8 mouse cellular contexts compared by ENCODE assay signal in genomic region chr11:48870781-48871180, GRCm38 (mm10). TPM values are rescaled to one million over a fixed set of nuclear protein-coding genes. Genes with fewer than 3 reads are reported as not detected.
DNase-seq lines count a peak whose midpoint lies in the region; ATAC-seq and TF ChIP-seq lines count a peak whose summit lies in the region.

No protein-coding gene starts in this region.

- H3K9ac ChIP-seq in kidney, postnatal 0 days (ENCODE audit: low read depth, low read length): peak overlapping the region; percentile 68
- no peak overlapping the region for H3K9ac ChIP-seq in hindbrain, embryonic 11.5 days (ENCODE audit: low read depth, low read length)
- peak overlapping the region; percentile 65 for H3K9ac ChIP-seq in midbrain, embryonic 11.5 days (ENCODE audit: low read length)

- no peaks in the 10 kb centered on the region for H3K9me3 ChIP-seq in kidney, postnatal 0 days (replicated peaks; ENCODE audit: low read length)
- H3K9me3 ChIP-seq in hindbrain, embryonic 11.5 days (ENCODE audit: control insufficient read depth, low read length): no peaks in the 10 kb centered on the region
- no peaks in the 10 kb centered on the region for H3K9me3 ChIP-seq in midbrain, embryonic 11.5 days (ENCODE audit: control insufficient read depth, low read length)

- peak overlapping the region; percentile 91 for H3K27ac ChIP-seq in kidney, postnatal 0 days
- H3K27ac ChIP-seq in brown adipose tissue, adult 24 weeks (replicated peaks; ENCODE audit: low read depth, low read length): peak overlapping the region; percentile 94
- no peak overlapping the region for H3K27ac ChIP-seq in hindbrain, embryonic 11.5 days (ENCODE audit: low read depth, low read length)
- no peak overlapping the region for H3K27ac ChIP-seq in midbrain, embryonic 11.5 days (ENCODE audit: low read depth, low read length)

- 23% methylated on average over 7 of the region's 7 CpGs for WGBS in kidney, postnatal 0 days
- 44% methylated on average over 7 of the region's 7 CpGs for WGBS in hindbrain, embryonic 11.5 days
- 42% methylated on average over 7 of the region's 7 CpGs for WGBS in midbrain, embryonic 11.5 days

- TF ChIP-seq CTCF in kidney, postnatal 0 days (IDR thresholded peaks at IDR 0.05; ENCODE audit: low read depth): no peak

- H3K4me3 ChIP-seq in kidney, postnatal 0 days (replicated peaks; ENCODE audit: low read depth, low read length): peak overlapping the region; percentile 52
- peak overlapping the region; percentile 93 for H3K4me3 ChIP-seq in brown adipose tissue, adult 24 weeks (ENCODE audit: insufficient read depth, low read depth, low read length)
- H3K4me3 ChIP-seq in hindbrain, embryonic 11.5 days (ENCODE audit: low read depth, low read length): peak overlapping the region; percentile 29
- H3K4me3 ChIP-seq in midbrain, embryonic 11.5 days (ENCODE audit: low read depth, low read length): peak overlapping the region; percentile 31

- DNase-seq in kidney, postnatal 0 days (ENCODE audit: low spot score): no peak
- DNase-seq in kidney, postnatal 14 days: no peak
- DNase-seq in hindbrain, embryonic 11.5 days (ENCODE audit: low spot score): no peak
- no peak for DNase-seq in midbrain, embryonic 11.5 days (ENCODE audit: low spot score, missing footprints)
- no peak for DNase-seq in adrenal gland, adult 8-10 months
- DNase-seq in lung, postnatal 36 days: no peak

- H3K36me3 ChIP-seq in kidney, postnatal 0 days (ENCODE audit: insufficient read depth, low read length): peaks cover 11% of the 10 kb centered on the region; the same call in 1 of the 2 replicates
- no peaks in the 10 kb centered on the region for H3K36me3 ChIP-seq in hindbrain, embryonic 11.5 days (ENCODE audit: control insufficient read depth, insufficient read depth, low read length)
- H3K36me3 ChIP-seq in midbrain, embryonic 11.5 days (ENCODE audit: control insufficient read depth, insufficient read depth, low read length): no peaks in the 10 kb centered on the region

- H3K4me2 ChIP-seq in kidney, postnatal 0 days (ENCODE audit: low read length): peak overlapping the region; percentile 73
- peak overlapping the region; percentile 46 for H3K4me2 ChIP-seq in hindbrain, embryonic 11.5 days (replicated peaks; ENCODE audit: low read depth, low read length)
- peak overlapping the region; percentile 62 for H3K4me2 ChIP-seq in midbrain, embryonic 11.5 days

- H3K4me1 ChIP-seq in kidney, postnatal 0 days (replicated peaks; ENCODE audit: insufficient read depth, low read length): peaks cover 18% of the 10 kb centered on the region
- H3K4me1 ChIP-seq in brown adipose tissue, adult 24 weeks (ENCODE audit: control insufficient read depth, insufficient read depth, insufficient read length, low read length): peaks cover 8% of the 10 kb centered on the region; the same call in 1 of the 2 replicates
- no peaks in the 10 kb centered on the region for H3K4me1 ChIP-seq in hindbrain, embryonic 11.5 days (replicated peaks; ENCODE audit: control insufficient read depth, insufficient read depth, low read length)
- peaks cover 7% of the 10 kb centered on the region for H3K4me1 ChIP-seq in midbrain, embryonic 11.5 days (ENCODE audit: control insufficient read depth, insufficient read depth, low read length)

- no peak; the same call in 1 of the 2 replicates for ATAC-seq in kidney, postnatal 0 days (replicated peaks; ENCODE audit: low FRiP score, low read depth)
- ATAC-seq in hindbrain, embryonic 11.5 days (ENCODE audit: low FRiP score): no peak
- ATAC-seq in midbrain, embryonic 11.5 days (ENCODE audit: low FRiP score): no peak
- ATAC-seq in inflammation-experienced regulatory T-cells, adult 6 months: no peak

- H3K27me3 ChIP-seq in kidney, postnatal 0 days (ENCODE audit: insufficient read depth, low read length): no peaks in the 10 kb centered on the region
- no peaks in the 10 kb centered on the region for H3K27me3 ChIP-seq in hindbrain, embryonic 11.5 days (ENCODE audit: control insufficient read depth, insufficient read depth, low read length)
- H3K27me3 ChIP-seq in midbrain, embryonic 11.5 days (ENCODE audit: control insufficient read depth, insufficient read depth, low read length): no peaks in the 10 kb centered on the region; the same call in 1 of the 2 replicates

RNA-seq across cellular contexts. Expression of gene Irgm1, which starts 0.7 kb away (rescaled TPM):
- 32.0 and 33.2 TPM in 2 replicates for polyA plus RNA-seq in kidney, postnatal 0 days (2015; fragmentation: Nextera tagmentation; extraction: Ambion mirVana)
- polyA plus RNA-seq in brown adipose tissue, adult 24 weeks (2012; ENCODE audit: insufficient read depth, insufficient read length, missing spikeins): 9.2 and 11.6 TPM in 2 replicates
- polyA plus RNA-seq in hindbrain, embryonic 11.5 days (2014; fragmentation: Nextera tagmentation; extraction: Ambion mirVana): 1.5 and 2.1 TPM in 2 replicates
- polyA plus RNA-seq in midbrain, embryonic 11.5 days (2014; fragmentation: Nextera tagmentation; extraction: Ambion mirVana): 2.2 and 2.3 TPM in 2 replicates
- 10 to 100 TPM; 21.0 to 26.7 (median 25.2) TPM for total RNA-seq in adrenal gland, adult 8-10 months (2022)
- polyA plus RNA-seq in inflammation-experienced regulatory T-cells, adult 6 months (2017; shearing (Covaris generic)): 100 to 1,000 TPM; 172 to 210 (median 188) TPM

RNA-seq across cellular contexts. Expression of gene Gm5431, which starts 31.2 kb away (rescaled TPM):
- 0.24 and 0.43 TPM in 2 replicates for polyA plus RNA-seq in kidney, postnatal 0 days (2015; fragmentation: Nextera tagmentation; extraction: Ambion mirVana)
- polyA plus RNA-seq in brown adipose tissue, adult 24 weeks (2012; ENCODE audit: insufficient read depth, insufficient read length, missing spikeins): not detected in 2 replicates
- polyA plus RNA-seq in hindbrain, embryonic 11.5 days (2014; fragmentation: Nextera tagmentation; extraction: Ambion mirVana): 0.14 and 0.26 TPM in 2 replicates
- polyA plus RNA-seq in midbrain, embryonic 11.5 days (2014; fragmentation: Nextera tagmentation; extraction: Ambion mirVana): 0.10 and 0.21 TPM in 2 replicates
- total RNA-seq in adrenal gland, adult 8-10 months (2022): 1 to 10 TPM; 1.4 to 2.8 (median 2.6) TPM
- polyA plus RNA-seq in inflammation-experienced regulatory T-cells, adult 6 months (2017; shearing (Covaris generic)): under 1 TPM; 0.22 to 0.59 (median 0.56) TPM

RNA-seq across cellular contexts. Expression of gene Gm12184, which starts 44.3 kb away (rescaled TPM):
- polyA plus RNA-seq in kidney, postnatal 0 days (2015; fragmentation: Nextera tagmentation; extraction: Ambion mirVana): 4.4 and 10.3 TPM in 2 replicates
- polyA plus RNA-seq in brown adipose tissue, adult 24 weeks (2012; ENCODE audit: insufficient read depth, insufficient read length, missing spikeins): 14.6 and 26.0 TPM in 2 replicates
- 5.8 and 7.4 TPM in 2 replicates for polyA plus RNA-seq in hindbrain, embryonic 11.5 days (2014; fragmentation: Nextera tagmentation; extraction: Ambion mirVana)
- 7.4 and 11.5 TPM in 2 replicates for polyA plus RNA-seq in midbrain, embryonic 11.5 days (2014; fragmentation: Nextera tagmentation; extraction: Ambion mirVana)
- total RNA-seq in adrenal gland, adult 8-10 months (2022): 1 to 10 TPM; 2.9 to 3.5 (median 3.3) TPM
- polyA plus RNA-seq in inflammation-experienced regulatory T-cells, adult 6 months (2017; shearing (Covaris generic)): 1 to 10 TPM; 1.3 to 2.8 (median 2.5) TPM

RNA-seq across cellular contexts. Expression of gene Trim7, which starts 44.8 kb away (rescaled TPM):
- polyA plus RNA-seq in kidney, postnatal 0 days (2015; fragmentation: Nextera tagmentation; extraction: Ambion mirVana): 10.2 and 10.5 TPM in 2 replicates
- 1.4 and 1.5 TPM in 2 replicates for polyA plus RNA-seq in brown adipose tissue, adult 24 weeks (2012; ENCODE audit: insufficient read depth, insufficient read length, missing spikeins)
- 0.56 and 0.77 TPM in 2 replicates for polyA plus RNA-seq in hindbrain, embryonic 11.5 days (2014; fragmentation: Nextera tagmentation; extraction: Ambion mirVana)
- polyA plus RNA-seq in midbrain, embryonic 11.5 days (2014; fragmentation: Nextera tagmentation; extraction: Ambion mirVana): 0.40 and 0.73 TPM in 2 replicates
- 10 to 100 TPM; 10.1 to 14.9 (median 10.9) TPM for total RNA-seq in adrenal gland, adult 8-10 months (2022)
- 1 to 10 TPM in 2 of 3 experiments, under 1 TPM in 1; 0.58 to 2.1 (median 1.1) TPM for polyA plus RNA-seq in inflammation-experienced regulatory T-cells, adult 6 months (2017; shearing (Covaris generic))

RNA-seq across cellular contexts. Expression of gene Trim41, which starts 53.6 kb away (rescaled TPM):
- polyA plus RNA-seq in kidney, postnatal 0 days (2015; fragmentation: Nextera tagmentation; extraction: Ambion mirVana): 5.2 and 5.3 TPM in 2 replicates
- 14.0 and 15.5 TPM in 2 replicates for polyA plus RNA-seq in brown adipose tissue, adult 24 weeks (2012; ENCODE audit: insufficient read depth, insufficient read length, missing spikeins)
- 4.2 and 4.5 TPM in 2 replicates for polyA plus RNA-seq in hindbrain, embryonic 11.5 days (2014; fragmentation: Nextera tagmentation; extraction: Ambion mirVana)
- 3.6 and 3.9 TPM in 2 replicates for polyA plus RNA-seq in midbrain, embryonic 11.5 days (2014; fragmentation: Nextera tagmentation; extraction: Ambion mirVana)
- total RNA-seq in adrenal gland, adult 8-10 months (2022): 10 to 100 TPM; 35.5 to 69.9 (median 49.8) TPM
- polyA plus RNA-seq in inflammation-experienced regulatory T-cells, adult 6 months (2017; shearing (Covaris generic)): 1 to 10 TPM; 2.5 to 4.6 (median 3.3) TPM

Comparison
In these comparisons a context has a peak if more than half of its experiments do, and no peak if none do; other contexts are left out.
1. H3K27ac ChIP-seq: peak in kidney, postnatal 0 days (single experiment) and brown adipose tissue, adult 24 weeks (single experiment); none in hindbrain, embryonic 11.5 days (single experiment) and midbrain, embryonic 11.5 days (single experiment).
2. H3K4me3 ChIP-seq: peak in every context shown above with its lines; median percentile 93 in brown adipose tissue, adult 24 weeks; 52 in kidney, postnatal 0 days; 31 in midbrain, embryonic 11.5 days; 29 in hindbrain, embryonic 11.5 days.
3. Peak in every context shown above with its lines, with median percentiles within 50 percentile points of each other: H3K4me2 ChIP-seq.